Mouse (Mus musculus) testis, adult 2 months (tissue): ENCODE data around the gene Adap2.

Experiments
- CTCF ChIP-seq: fragments of 200-500 bp; IDR thresholded peaks from 2 replicates; pipeline ENCODE4 v1.5.1; 2012; ENCODE audit warnings: low read depth, mild to moderate bottlenecking, inconsistent platforms, low read length, moderate library complexity; ENCODE audit not compliant: control insufficient read depth, insufficient read depth, insufficient replicate concordance
- POLR2A ChIP-seq: fragments of 200-500 bp; IDR thresholded peaks from 2 replicates; pipeline ENCODE4 v1.6.1; 2012; ENCODE audit warnings: low read depth, mild to moderate bottlenecking, inconsistent platforms, low read length, moderate library complexity; ENCODE audit not compliant: control insufficient read depth

DNA sequence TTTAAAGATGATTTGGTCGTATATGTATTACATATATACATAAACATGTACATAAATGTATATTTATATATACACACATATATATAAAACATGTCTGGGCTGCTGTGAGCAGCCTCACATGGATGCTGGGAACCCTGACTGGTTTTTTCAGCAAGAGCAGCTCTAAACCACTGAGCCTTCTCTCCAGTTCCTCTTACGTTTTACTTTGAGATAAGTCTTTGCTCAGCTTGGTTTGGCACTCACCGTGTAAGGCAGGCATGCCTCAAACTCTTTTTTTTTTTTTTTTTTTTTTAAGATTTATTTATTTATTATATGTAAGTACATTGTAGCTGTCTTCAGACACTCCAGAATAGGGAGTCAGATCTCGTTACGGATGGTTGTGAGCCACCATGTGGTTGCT, 3.3 kb upstream of the Adap2 start:
- TF ChIP-seq POLR2A (no peak), CTCF (no peak)
